Mouse (Mus musculus): ENCODE measurements around the gene Fam221a.
A peak's percentile ranks its signal among the peaks of the same experiment; 100 is the strongest.

DNA sequence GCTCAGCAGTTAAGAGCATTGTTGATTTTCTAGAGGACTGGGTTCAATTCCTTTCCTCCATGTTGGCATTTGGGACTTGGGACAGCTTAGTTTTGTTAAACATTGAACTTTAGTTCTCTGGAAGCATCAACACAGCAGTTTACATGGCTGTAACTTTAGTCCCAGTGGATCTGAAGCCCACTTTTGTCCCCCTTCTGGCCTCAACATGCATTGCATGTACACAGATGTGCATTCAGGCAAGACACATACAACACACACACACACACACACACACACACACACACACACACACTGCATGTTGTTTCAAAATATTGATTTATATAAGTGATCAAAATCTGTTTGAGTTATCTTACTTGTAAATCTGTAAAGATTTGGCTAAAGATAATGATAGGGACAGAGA lies 29.9 kb downstream of the Fam221a start:
- TF ChIP-seq CTCF (IDR thresholded peaks at IDR 0.05) (peak; percentile 61), EP300 (IDR thresholded peaks at IDR 0.05) (no peak)

All from lung, postnatal 0 days (tissue).